Mouse (Mus musculus) liver, adult 2 months (tissue): ENCODE measurements at regions not wholly inside any gene's neighbourhood (a gene's known extent, or its start where the extent isn't known, plus 50 kb on each side); places are given as distances from the start of the nearest gene placed in this dataset.

Source experiments
- DNase-seq: peaks from one replicate; pipeline ENCODE4 v3.0.0-alpha.2; 2011; ENCODE audit warnings: low read depth, low spot score; ENCODE audit errors: extremely low read depth
- H3K27ac ChIP-seq: fragments of 200-500 bp; replicated peaks from 2 replicates; pipeline ENCODE4 v1.5.1; 2012; ENCODE audit warnings: low read depth, mild to moderate bottlenecking, control low read depth, inconsistent platforms, low read length; ENCODE audit not compliant: insufficient read depth
- H3K27me3 ChIP-seq: fragments of 200-500 bp; 2 replicates; pipeline ENCODE4 v1.6.1; 2012; ENCODE audit warnings: mild to moderate bottlenecking, moderate library complexity, low read length, inconsistent platforms; ENCODE audit not compliant: control insufficient read depth, insufficient read depth
- H3K36me3 ChIP-seq: fragments of 200-500 bp; 2 replicates; pipeline ENCODE4 v1.6.1; 2012; ENCODE audit warnings: low read length, inconsistent platforms; ENCODE audit not compliant: control insufficient read depth, insufficient read depth
- H3K4me1 ChIP-seq: fragments of 200-500 bp; 2 replicates; pipeline ENCODE4 v1.6.1; 2011; ENCODE audit warnings: low read length; ENCODE audit not compliant: control insufficient read depth, insufficient read depth
- H3K4me3 ChIP-seq: fragments of 200-500 bp; 2 replicates; pipeline ENCODE4 v1.5.1; 2011; ENCODE audit warnings: low read depth, mild to moderate bottlenecking, control low read depth, low read length, moderate library complexity; ENCODE audit not compliant: insufficient read depth
- H3K79me2 ChIP-seq: fragments of 200-500 bp; 2 replicates; pipeline ENCODE4 v1.6.1; 2012; ENCODE audit warnings: inconsistent platforms, mild to moderate bottlenecking, low read length, moderate library complexity; ENCODE audit not compliant: control insufficient read depth, insufficient read depth
- H3K9ac ChIP-seq: fragments of 200-500 bp; 2 replicates; pipeline ENCODE4 v1.6.1; 2012; ENCODE audit warnings: low read depth, mild to moderate bottlenecking, control low read depth, inconsistent platforms, low read length
- CTCF ChIP-seq: fragments of 200-500 bp; IDR thresholded peaks from 2 replicates; pipeline ENCODE4 v1.5.1; 2011; ENCODE audit warnings: low read depth, low read length, control low read depth
- POLR2A ChIP-seq: fragments of 200-500 bp; IDR thresholded peaks from 2 replicates; pipeline ENCODE4 v1.6.1; 2011; ENCODE audit warnings: low read length, control low read depth; ENCODE audit not compliant: insufficient read depth; ENCODE audit errors: extremely low read depth
- WGBS: fragments of 180-500 bp; shearing (Covaris S2); methylation state at CpG from one replicate; pipeline ENCODE4 v1.1.7; 2018; 5-methylcytosine and 5-hydroxymethylcytosine counted together

- WGBS: 81% methylated on average over 3 of the region's 3 CpGs
- TF ChIP-seq POLR2A (no peak), CTCF (no peak)
- no peaks in the 10 kb centered on the region for H3K36me3 ChIP-seq
- H3K4me1 ChIP-seq: no peaks in the 10 kb centered on the region
- H3K27me3 ChIP-seq: no peaks in the 10 kb centered on the region
- no peaks in the 10 kb centered on the region for H3K79me2 ChIP-seq
- H3K4me3 ChIP-seq: no peak overlapping the region
- no peak overlapping the region for H3K27ac ChIP-seq
- DNase-seq: no peak
- H3K9ac ChIP-seq: no peak overlapping the region
Measured at GRCm38 (mm10) chr8:127780596-127780995, 577.8 kb upstream of the Nrp1 start.

GRCm38 (mm10) chr8:127781011-127781410 is 577.4 kb upstream of the Nrp1 start:
- Histone ChIP-seq H3K27me3 (no peaks in the 10 kb centered on the region), H3K36me3 (no peaks in the 10 kb centered on the region), H3K27ac (no peak overlapping the region), H3K4me1 (no peaks in the 10 kb centered on the region), H3K79me2 (no peaks in the 10 kb centered on the region), H3K9ac (no peak overlapping the region), H3K4me3 (no peak overlapping the region)
- DNase-seq: no peak
- TF ChIP-seq CTCF (no peak), POLR2A (no peak)
- 69% methylated on average over 1 of the region's 1 CpGs for WGBS

- no peaks in the 10 kb centered on the region for H3K36me3 ChIP-seq
- no peaks in the 10 kb centered on the region for H3K27me3 ChIP-seq
- DNase-seq: no peak
- no peak overlapping the region for H3K9ac ChIP-seq
- no peak for TF ChIP-seq CTCF
- no peak for TF ChIP-seq POLR2A
- WGBS: 98% methylated on average over 5 of the region's 5 CpGs
- no peak overlapping the region for H3K4me3 ChIP-seq
- no peaks in the 10 kb centered on the region for H3K79me2 ChIP-seq
- no peak overlapping the region for H3K27ac ChIP-seq
- H3K4me1 ChIP-seq: no peaks in the 10 kb centered on the region
Measured at GRCm38 (mm10) chr8:127792611-127793010, 565.8 kb upstream of the Nrp1 start.

- H3K27ac ChIP-seq: no peak overlapping the region
- no peak for TF ChIP-seq CTCF
- no peak for TF ChIP-seq POLR2A
- H3K27me3 ChIP-seq: no peaks in the 10 kb centered on the region; the same call in 1 of the 2 replicates
- no peaks in the 10 kb centered on the region for H3K36me3 ChIP-seq
- H3K79me2 ChIP-seq: no peaks in the 10 kb centered on the region
- H3K4me1 ChIP-seq: no peaks in the 10 kb centered on the region
- H3K4me3 ChIP-seq: no peak overlapping the region
- H3K9ac ChIP-seq: no peak overlapping the region
- 86% methylated on average over 6 of the region's 6 CpGs for WGBS
- DNase-seq: no peak
Measured at GRCm38 (mm10) chr8:127799849-127800471, 558.4 kb upstream of the Nrp1 start.

GRCm38 (mm10) chr8:127802136-127802535 is 556.3 kb upstream of the Nrp1 start:
- no peaks in the 10 kb centered on the region for H3K4me1 ChIP-seq
- H3K27ac ChIP-seq: no peak overlapping the region
- WGBS: 72% methylated on average over 7 of the region's 7 CpGs
- no peak overlapping the region for H3K9ac ChIP-seq
- no peak for DNase-seq
- no peak overlapping the region for H3K4me3 ChIP-seq
- no peaks in the 10 kb centered on the region; the same call in 1 of the 2 replicates for H3K27me3 ChIP-seq
- TF ChIP-seq POLR2A: no peak
- TF ChIP-seq CTCF: no peak
- H3K36me3 ChIP-seq: no peaks in the 10 kb centered on the region
- H3K79me2 ChIP-seq: no peaks in the 10 kb centered on the region

GRCm38 (mm10) chr8:127802661-127803333 is 555.6 kb upstream of the Nrp1 start:
- Histone ChIP-seq H3K36me3 (no peaks in the 10 kb centered on the region), H3K79me2 (no peaks in the 10 kb centered on the region), H3K9ac (no peak overlapping the region), H3K4me1 (no peaks in the 10 kb centered on the region), H3K4me3 (no peak overlapping the region), H3K27me3 (no peaks in the 10 kb centered on the region; the same call in 1 of the 2 replicates), H3K27ac (no peak overlapping the region)
- WGBS: 79% methylated on average over 5 of the region's 5 CpGs
- TF ChIP-seq POLR2A (no peak), CTCF (no peak)
- no peak for DNase-seq
